Mouse (Mus musculus) heart, embryonic 13.5 days (tissue): Measurements from ENCODE around the gene Moxd1. TPM values are rescaled to one million over a fixed set of nuclear protein-coding genes. Genes with fewer than 3 reads are reported as not detected.
"Not testable (repeated sequence)": the region's sequence is repeated elsewhere in the genome, so short reads cannot be mapped to it uniquely, and the experiment has no call there.

Experiments
- ATAC-seq: fragments of 200-750 bp; cut with Nextera tagmentation; 2 replicates; pipeline ENCODE4 v1.8.0; 2017; ENCODE audit warnings: moderate TSS enrichment; ENCODE audit not compliant: insufficient number of reproducible peaks, low FRiP score, low TSS enrichment; ENCODE audit errors: extremely low read depth
- H3K27ac ChIP-seq: fragments of 300-500 bp; sonication (generic); replicated peaks from 2 replicates; pipeline ENCODE4 v1.5.1; 2015; ENCODE audit warnings: moderate library complexity, mild to moderate bottlenecking, inconsistent platforms
- H3K27me3 ChIP-seq: fragments of 300-500 bp; sonication (generic); replicated peaks from 2 replicates; pipeline ENCODE4 v1.6.1; 2015; ENCODE audit warnings: mild to moderate bottlenecking, inconsistent platforms
- H3K36me3 ChIP-seq: fragments of 300-500 bp; sonication (generic); 2 replicates; pipeline ENCODE4 v1.6.1; 2015; ENCODE audit warnings: mild to moderate bottlenecking, inconsistent platforms
- H3K4me1 ChIP-seq: fragments of 300-500 bp; sonication (generic); 2 replicates; pipeline ENCODE4 v1.6.1; 2015; ENCODE audit warnings: inconsistent platforms
- H3K4me2 ChIP-seq: fragments of 300-500 bp; sonication (generic); 2 replicates; pipeline ENCODE4 v1.6.1; 2015; ENCODE audit warnings: inconsistent platforms, mild to moderate bottlenecking, moderate library complexity
- H3K4me3 ChIP-seq: fragments of 300-500 bp; sonication (generic); 2 replicates; pipeline ENCODE4 v1.5.1; 2015; ENCODE audit warnings: moderate library complexity, mild to moderate bottlenecking, inconsistent platforms
- H3K9ac ChIP-seq: fragments of 300-500 bp; sonication (generic); 2 replicates; pipeline ENCODE4 v1.6.1; 2015; ENCODE audit warnings: inconsistent platforms, mild to moderate bottlenecking, moderate library complexity
- H3K9me3 ChIP-seq: fragments of 300-500 bp; sonication (generic); 2 replicates; pipeline ENCODE4 v1.6.1; 2016; ENCODE audit warnings: inconsistent platforms
- WGBS: fragments of 180-500 bp; shearing (Covaris S2); methylation state at CpG from one replicate; pipeline ENCODE4 v1.1.7; 2015; ENCODE audit warnings: mixed read lengths; 5-methylcytosine and 5-hydroxymethylcytosine counted together
- polyA plus RNA-seq: library from polyadenylated mRNA; unstranded; fragments of >200 nt; fragmentation: Nextera tagmentation; extraction: Ambion mirVana; gene quantifications from 2 replicates; pipeline ENCODE4 v1.2.1, GENCODE M21; 2015

Moxd1 gene
- polyA plus RNA-seq, 1 experiment from 2014 or later, result 5.2 TPM

DNA sequence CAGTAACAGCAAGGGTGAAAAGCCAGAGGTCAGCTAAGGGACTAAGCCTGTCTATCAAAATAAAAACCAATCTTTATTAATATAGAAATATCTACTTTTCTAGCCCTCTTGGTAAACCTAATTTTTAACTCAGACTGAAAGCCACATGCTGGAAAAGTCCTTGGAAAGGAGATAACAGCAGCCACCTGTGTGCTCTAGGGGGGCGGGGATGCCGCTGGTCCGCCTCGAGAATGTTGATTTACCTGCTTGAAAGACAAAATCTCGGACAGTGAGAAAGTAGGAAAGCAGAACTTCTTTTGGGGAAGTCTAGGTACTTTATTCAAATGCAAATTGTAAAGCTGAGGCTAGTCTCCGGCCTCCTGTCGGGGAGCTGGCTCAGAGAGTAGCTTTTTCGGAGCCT is 103.9 kb downstream of the Moxd1 start:
- H3K4me1 ChIP-seq, H3K27me3 ChIP-seq, H3K36me3 ChIP-seq, H3K9ac ChIP-seq, H3K27ac ChIP-seq, ATAC-seq, H3K4me2 ChIP-seq, H3K9me3 ChIP-seq, H3K4me3 ChIP-seq: not testable (repeated sequence)
- WGBS, result 67% methylated on average over 8 of the region's 8 CpGs

DNA sequence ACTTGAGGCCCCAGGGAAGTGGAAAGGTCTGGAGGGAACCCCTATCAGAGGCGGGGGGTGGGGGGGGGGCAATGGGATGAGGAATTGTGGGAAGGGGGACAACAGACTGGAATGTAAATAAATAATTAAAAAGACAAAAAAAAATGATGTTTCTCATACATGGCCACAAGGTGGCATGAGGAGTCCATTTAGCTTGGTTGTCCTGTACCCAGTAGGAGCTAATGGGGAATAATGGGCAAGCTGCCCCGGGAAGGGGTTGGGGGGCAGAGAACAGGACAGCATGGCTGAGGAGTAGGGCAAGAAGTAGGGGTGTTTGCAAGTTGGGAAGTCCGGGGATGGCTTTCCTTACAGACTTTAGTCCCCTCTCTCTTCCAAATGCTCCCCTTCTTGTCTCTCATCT is 109.5 kb downstream of the Moxd1 start:
- Histone ChIP-seq H3K4me1 (no peaks in the 10 kb centered on the region), H3K27me3 (no peaks in the 10 kb centered on the region), H3K9ac (no peak overlapping the region), H3K27ac (no peak overlapping the region), H3K9me3 (no peaks in the 10 kb centered on the region), H3K4me3 (no peak overlapping the region), H3K4me2 (no peak overlapping the region), H3K36me3 (no peaks in the 10 kb centered on the region)
- ATAC-seq, result no peak
- 53% methylated on average over 3 of the region's 3 CpGs for WGBS

DNA sequence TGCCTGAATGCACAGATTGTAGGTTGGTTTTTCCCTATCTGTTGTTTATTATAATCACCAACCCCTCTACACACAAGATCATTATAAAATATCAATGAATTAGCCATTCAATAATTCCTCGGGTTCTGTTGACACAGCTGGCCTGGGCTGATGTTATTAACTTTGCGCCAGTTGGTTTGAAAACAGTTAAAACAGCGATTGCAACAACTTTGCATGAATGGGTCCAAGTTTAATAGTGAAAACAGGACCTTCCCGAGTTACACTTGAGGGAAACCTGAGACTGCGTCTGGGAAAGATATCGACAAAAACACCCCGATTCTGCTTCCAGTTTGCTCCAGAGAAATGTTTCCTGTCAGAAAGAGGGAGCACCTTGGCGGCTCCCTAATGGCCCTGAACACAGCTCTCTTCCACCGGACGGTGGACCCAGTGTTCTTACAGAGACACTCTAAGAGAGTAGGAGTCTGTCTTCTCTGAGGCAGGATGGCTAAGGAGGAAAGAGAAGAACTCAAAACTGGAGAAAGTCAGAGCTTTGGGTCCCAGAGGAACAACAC is 116.4 kb downstream of the Moxd1 start:
- H3K36me3 ChIP-seq, result no peaks in the 10 kb centered on the region
- H3K9me3 ChIP-seq, result no peaks in the 10 kb centered on the region
- no peak overlapping the region for H3K27ac ChIP-seq
- H3K4me3 ChIP-seq, result no peak overlapping the region
- H3K9ac ChIP-seq, result no peak overlapping the region
- no peaks in the 10 kb centered on the region for H3K27me3 ChIP-seq
- 75% methylated on average over 10 of the region's 10 CpGs for WGBS
- ATAC-seq, result no peak
- no peaks in the 10 kb centered on the region; the same call in 1 of the 2 replicates for H3K4me1 ChIP-seq
- H3K4me2 ChIP-seq, result no peak overlapping the region

DNA sequence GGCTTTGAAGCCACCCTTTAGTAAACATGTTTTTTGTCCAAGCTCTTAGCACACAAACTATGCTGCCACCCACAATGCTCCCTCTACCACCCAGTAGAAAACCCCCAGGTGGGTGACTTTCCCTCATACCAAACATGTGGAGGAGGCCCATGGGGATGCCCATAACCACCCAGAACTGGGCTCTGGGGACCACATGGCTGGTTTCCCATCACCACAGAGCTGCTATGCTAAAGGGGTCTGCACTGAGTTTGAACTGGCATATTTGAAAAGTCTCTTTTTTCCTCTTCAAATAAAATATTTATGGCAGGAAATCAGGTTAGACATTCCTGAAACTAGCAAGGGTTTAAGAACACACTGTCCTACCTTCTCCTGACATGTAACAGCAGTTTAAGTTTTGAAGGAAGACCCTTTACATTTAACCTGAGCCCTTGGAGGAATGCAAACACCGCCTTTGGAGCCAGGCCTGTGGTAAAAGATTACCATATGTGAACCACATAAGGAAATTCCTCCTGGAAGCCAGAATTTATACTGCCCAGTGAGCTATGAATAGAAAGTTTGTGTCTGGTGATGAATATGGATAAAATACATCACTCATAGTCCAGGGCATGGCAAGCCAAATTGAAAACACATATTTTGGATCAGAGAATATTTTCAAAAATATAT is 117.4 kb downstream of the Moxd1 start:
- ATAC-seq, result no peak
- peak overlapping the region; percentile 2; the same call in 1 of the 2 replicates for H3K27ac ChIP-seq
- H3K9me3 ChIP-seq, result no peaks in the 10 kb centered on the region
- H3K36me3 ChIP-seq, result no peaks in the 10 kb centered on the region
- H3K9ac ChIP-seq, result no peak overlapping the region
- no peak overlapping the region for H3K4me3 ChIP-seq
- H3K4me2 ChIP-seq, result no peak overlapping the region
- H3K27me3 ChIP-seq, result no peaks in the 10 kb centered on the region
- WGBS, result 78% methylated on average over 1 of the region's 1 CpGs
- no peaks in the 10 kb centered on the region; the same call in 1 of the 2 replicates for H3K4me1 ChIP-seq

DNA sequence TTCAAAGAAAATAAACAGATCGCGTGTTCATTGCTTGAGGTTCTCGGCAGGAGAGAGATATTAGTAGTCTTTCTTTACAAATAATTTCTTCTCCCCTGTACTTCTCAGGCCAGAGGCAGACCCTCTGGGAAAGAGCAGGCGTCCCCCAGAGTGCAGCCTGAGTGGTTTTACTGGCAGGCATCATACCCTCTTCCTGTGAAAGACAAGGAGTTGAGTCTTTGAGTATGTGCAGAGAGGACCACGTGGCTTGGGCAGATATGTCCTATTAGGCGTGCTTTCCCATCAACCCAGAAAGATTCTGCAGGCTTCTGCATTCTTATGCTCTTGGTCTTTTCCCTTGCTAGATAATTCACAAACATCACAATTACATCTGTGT is 117.9 kb downstream of the Moxd1 start:
- H3K4me2 ChIP-seq, result no peak overlapping the region
- no peaks in the 10 kb centered on the region; the same call in 1 of the 2 replicates for H3K4me1 ChIP-seq
- no peak overlapping the region for H3K4me3 ChIP-seq
- H3K27me3 ChIP-seq, result no peaks in the 10 kb centered on the region
- ATAC-seq, result no peak
- H3K9me3 ChIP-seq, result no peaks in the 10 kb centered on the region
- no peak overlapping the region for H3K27ac ChIP-seq
- H3K36me3 ChIP-seq, result no peaks in the 10 kb centered on the region
- WGBS, result 68% methylated on average over 6 of the region's 6 CpGs
- no peak overlapping the region for H3K9ac ChIP-seq

DNA sequence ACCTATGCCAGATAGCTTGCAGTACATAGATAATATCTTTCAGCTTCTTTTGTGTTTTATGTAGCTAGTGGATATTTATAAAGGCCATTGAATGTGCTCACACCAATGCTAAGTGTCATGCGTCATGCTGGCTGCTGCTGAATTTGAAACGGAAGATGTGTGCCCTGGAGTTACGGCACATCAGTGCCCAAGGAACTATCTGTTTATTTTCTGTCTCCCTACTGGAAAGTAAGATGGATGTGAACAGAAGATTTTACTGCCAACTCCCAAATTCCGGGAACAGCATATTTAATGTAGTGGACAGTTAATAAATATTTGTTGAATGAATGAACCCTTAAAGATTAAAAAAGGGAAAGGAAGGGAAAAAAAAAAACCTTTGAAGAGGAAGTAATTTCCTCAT is 119.8 kb downstream of the Moxd1 start:
- Histone ChIP-seq H3K9ac (no peak overlapping the region), H3K27me3 (no peaks in the 10 kb centered on the region), H3K4me3 (no peak overlapping the region), H3K36me3 (no peaks in the 10 kb centered on the region), H3K4me2 (no peak overlapping the region), H3K27ac (no peak overlapping the region), H3K4me1 (no peaks in the 10 kb centered on the region; the same call in 1 of the 2 replicates), H3K9me3 (no peaks in the 10 kb centered on the region)
- 56% methylated on average over 4 of the region's 4 CpGs for WGBS
- no peak for ATAC-seq

Other genes with a start within 250 kb of the Moxd1 start
- not detected in 2 replicates for gene Taar6, start 237.9 kb upstream of the Moxd1 start, polyA plus RNA-seq
- gene Taar7a, start 230.0 kb upstream of the Moxd1 start, polyA plus RNA-seq, result not detected in 2 replicates
- gene Taar7b, start 223.6 kb upstream of the Moxd1 start, polyA plus RNA-seq, result not detected in 2 replicates
- not detected in 2 replicates for gene Taar7d, start 196.3 kb upstream of the Moxd1 start, polyA plus RNA-seq
- not detected in 2 replicates for gene Taar7e, start 185.9 kb upstream of the Moxd1 start, polyA plus RNA-seq
- not detected in 2 replicates for gene Taar7f, start 174.0 kb upstream of the Moxd1 start, polyA plus RNA-seq
- not detected in 2 replicates for gene Taar8a, start 147.0 kb upstream of the Moxd1 start, polyA plus RNA-seq
- gene Taar8b, start 131.2 kb upstream of the Moxd1 start, polyA plus RNA-seq, result not detected in 2 replicates
- gene Taar8c, start 121.6 kb upstream of the Moxd1 start, polyA plus RNA-seq, result not detected in 2 replicates
- not detected in 2 replicates for gene Taar9, start 114.0 kb upstream of the Moxd1 start, polyA plus RNA-seq
- 74.9 and 82.6 TPM in 2 replicates for gene Stx7, start 74.2 kb upstream of the Moxd1 start, polyA plus RNA-seq